Mouse (Mus musculus) left cerebral cortex, adult 9 months (tissue): ENCODE measurements around the gene Npas2.

Experiments
- DNase-seq, 2 experiments: peaks; one replicate each; pipeline ENCODE4 v3.0.0; 2022; ENCODE audit warnings: low spot score in 2 of 2

The Npas2 gene

GRCm38 (mm10) chr1:39332456-39332855 is 138.9 kb downstream of the Npas2 start:
- DNase-seq = no peak

- no peak for DNase-seq
These were observed 142.1 kb downstream of the Npas2 start for GRCm38 (mm10) chr1:39335561-39336196.

- no peak for DNase-seq
These were observed 143.3 kb downstream of the Npas2 start for GRCm38 (mm10) chr1:39336788-39337187.

GRCm38 (mm10) chr1:39338831-39339230 is 145.3 kb downstream of the Npas2 start:
- DNase-seq = peak in 1 of 2 experiments; percentile 28

GRCm38 (mm10) chr1:39339455-39339854 is 145.9 kb downstream of the Npas2 start:
- DNase-seq = no peak

- DNase-seq = no peak
These were observed 146.6 kb downstream of the Npas2 start for GRCm38 (mm10) chr1:39340156-39340555.

GRCm38 (mm10) chr1:39340647-39341046 is 147.1 kb downstream of the Npas2 start:
- peak in 1 of 2 experiments; percentile 52 for DNase-seq

GRCm38 (mm10) chr1:39341807-39342206 is 148.3 kb downstream of the Npas2 start:
- DNase-seq = no peak

- DNase-seq = no peak
These were observed 149.7 kb downstream of the Npas2 start for GRCm38 (mm10) chr1:39343242-39343641.

- DNase-seq = no peak
These were observed 151.6 kb downstream of the Npas2 start for GRCm38 (mm10) chr1:39344981-39345600.

GRCm38 (mm10) chr1:39349001-39349400 is 155.5 kb downstream of the Npas2 start:
- peak in 1 of 2 experiments; percentile 73 for DNase-seq

GRCm38 (mm10) chr1:39349427-39349826 is 155.9 kb downstream of the Npas2 start:
- no peak for DNase-seq

- DNase-seq = no peak
These were observed 168.4 kb downstream of the Npas2 start for GRCm38 (mm10) chr1:39361754-39362514.

GRCm38 (mm10) chr1:39362515-39362893 is 169.0 kb downstream of the Npas2 start:
- no peak for DNase-seq

GRCm38 (mm10) chr1:39365562-39365961 is 172.0 kb downstream of the Npas2 start:
- DNase-seq = no peak

GRCm38 (mm10) chr1:39367045-39367444 is 173.5 kb downstream of the Npas2 start:
- no peak for DNase-seq

GRCm38 (mm10) chr1:39367601-39368266 is 174.2 kb downstream of the Npas2 start, which contains the start of gene Rpl31:
Gene Rpl31 (plus strand): TSS chr1:39367842.
- peak; percentile 96 to 98 for DNase-seq

- no peak for DNase-seq
These were observed 174.8 kb downstream of the Npas2 start for GRCm38 (mm10) chr1:39368267-39368841.

- DNase-seq = no peak
These were observed 176.9 kb downstream of the Npas2 start for GRCm38 (mm10) chr1:39370431-39370830.

GRCm38 (mm10) chr1:39372220-39372843 is 178.8 kb downstream of the Npas2 start:
- DNase-seq = no peak

GRCm38 (mm10) chr1:39373378-39373777 is 179.8 kb downstream of the Npas2 start:
- no peak for DNase-seq
